Mouse (Mus musculus) lung, postnatal 10 days (tissue): ENCODE measurements around the gene Pld1.

Source experiments
- DNase-seq: peaks from one replicate; pipeline ENCODE4 v3.0.0; 2021

The Pld1 gene

GRCm38 (mm10) chr3:28060713-28061112 lies 122.2 kb downstream of the Pld1 start:
- DNase-seq: no peak

GRCm38 (mm10) chr3:28061155-28061554 lies 122.7 kb downstream of the Pld1 start:
- no peak for DNase-seq

- no peak for DNase-seq
These were observed 140.7 kb downstream of the Pld1 start for GRCm38 (mm10) chr3:28079211-28079610.

- no peak for DNase-seq
These were observed 141.6 kb downstream of the Pld1 start for GRCm38 (mm10) chr3:28080116-28080515.

GRCm38 (mm10) chr3:28081012-28081411 lies 142.5 kb downstream of the Pld1 start:
- DNase-seq: no peak

- DNase-seq: no peak
These were observed 144.7 kb downstream of the Pld1 start for GRCm38 (mm10) chr3:28083218-28083617.

GRCm38 (mm10) chr3:28084281-28084680 lies 145.8 kb downstream of the Pld1 start:
- DNase-seq: no peak

- no peak for DNase-seq
These were observed 152.8 kb downstream of the Pld1 start for GRCm38 (mm10) chr3:28091296-28091695.

- DNase-seq: no peak
These were observed 153.2 kb downstream of the Pld1 start for GRCm38 (mm10) chr3:28091741-28092140.

- no peak for DNase-seq
These were observed 155.3 kb downstream of the Pld1 start for GRCm38 (mm10) chr3:28093684-28094302.

- no peak for DNase-seq
These were observed 157.0 kb downstream of the Pld1 start for GRCm38 (mm10) chr3:28095451-28095850.

GRCm38 (mm10) chr3:28099175-28099574 lies 160.7 kb downstream of the Pld1 start:
- DNase-seq: peak; percentile 31

- peak; percentile 24 for DNase-seq
These were observed 166.5 kb downstream of the Pld1 start for GRCm38 (mm10) chr3:28104992-28105391.

GRCm38 (mm10) chr3:28107446-28108004 lies 169.0 kb downstream of the Pld1 start:
- peak; percentile 68 for DNase-seq

- DNase-seq: no peak
These were observed 173.0 kb downstream of the Pld1 start for GRCm38 (mm10) chr3:28111516-28111915.

- no peak for DNase-seq
These were observed 175.4 kb downstream of the Pld1 start for GRCm38 (mm10) chr3:28113881-28114280.

- DNase-seq: peak; percentile 11
These were observed 203.2 kb downstream of the Pld1 start for GRCm38 (mm10) chr3:28141716-28142115.

- DNase-seq: peak; percentile 41
These were observed 203.6 kb downstream of the Pld1 start for GRCm38 (mm10) chr3:28142121-28142520.

GRCm38 (mm10) chr3:28144676-28145075 lies 206.2 kb downstream of the Pld1 start:
- peak; percentile 63 for DNase-seq

- DNase-seq: no peak
These were observed 207.0 kb downstream of the Pld1 start for GRCm38 (mm10) chr3:28145461-28145860.

GRCm38 (mm10) chr3:28149656-28150256 lies 211.3 kb downstream of the Pld1 start:
- DNase-seq: no peak

GRCm38 (mm10) chr3:28158006-28158405 lies 219.5 kb downstream of the Pld1 start:
- no peak for DNase-seq

- DNase-seq: no peak
These were observed 220.4 kb downstream of the Pld1 start for GRCm38 (mm10) chr3:28158916-28159315.

- no peak for DNase-seq
These were observed 223.9 kb downstream of the Pld1 start for GRCm38 (mm10) chr3:28162346-28162745.

- no peak for DNase-seq
These were observed 226.2 kb downstream of the Pld1 start for GRCm38 (mm10) chr3:28164678-28165077.
